Mouse (Mus musculus) CH12.LX (cell line): ENCODE data around the gene Brd3. TPM values are rescaled to one million over a fixed set of nuclear protein-coding genes. Genes with fewer than 3 reads are reported as not detected.

Experiments
- DNase-seq: peaks from one replicate; pipeline ENCODE4 v3.0.0-alpha.2; 2013; ENCODE audit errors: extremely low read depth
- H3K27ac ChIP-seq: 2 replicates; pipeline ENCODE4 v1.5.1; 2012; ENCODE audit warnings: low read depth, mild to moderate bottlenecking, control low read depth, moderate library complexity; ENCODE audit not compliant: insufficient read depth
- H3K27me3 ChIP-seq: replicated peaks from 2 replicates; pipeline ENCODE3; 2012; ENCODE audit warnings: inconsistent platforms
- H3K36me3 ChIP-seq, 2 experiments: replicated peaks in 1 of 2; 2 replicates each; pipeline versions ENCODE3 to v1.6.1; 2012; ENCODE audit warnings: inconsistent platforms in 1 of 2, low read length in 1 of 2, mild to moderate bottlenecking in 1 of 2, mixed read lengths in 1 of 2, moderate library complexity in 1 of 2; ENCODE audit not compliant: control insufficient read depth in 1 of 2, insufficient read depth in 1 of 2
- H3K4me1 ChIP-seq, 2 experiments: 2 replicates each; pipeline ENCODE4 v1.6.1; 2012; ENCODE audit warnings: inconsistent platforms in 1 of 2, moderate library complexity in 1 of 2; ENCODE audit not compliant: insufficient read depth in 2 of 2, control insufficient read depth in 1 of 2
- H3K4me2 ChIP-seq: 2 replicates; pipeline ENCODE4 v1.6.1; 2012; ENCODE audit warnings: low read depth, mild to moderate bottlenecking, control low read depth; ENCODE audit not compliant: poor library complexity, insufficient read depth, severe bottlenecking
- H3K4me3 ChIP-seq, 3 experiments: fragments of 150-350 bp in 1 of 3; sonication (generic) in 1 of 3; replicated peaks in 1 of 3; 2 replicates each; pipeline versions ENCODE3 to v1.5.1; 2011 to 2012; ENCODE audit warnings: low read depth in 2 of 3, low read length in 2 of 3, mild to moderate bottlenecking in 2 of 3, moderate library complexity in 2 of 3, control low read depth in 1 of 3, improper control_type of control experiment in 1 of 3, inconsistent platforms in 1 of 3, mixed read lengths in 1 of 3; ENCODE audit not compliant: poor library complexity in 1 of 3
- H3K79me2 ChIP-seq: replicated peaks from 2 replicates; pipeline ENCODE4 v1.6.1; 2012; ENCODE audit warnings: mild to moderate bottlenecking, moderate library complexity; ENCODE audit not compliant: control insufficient read depth, poor library complexity, insufficient read depth, severe bottlenecking; ENCODE audit errors: extremely low read depth
- H3K9ac ChIP-seq: 2 replicates; pipeline ENCODE4 v1.6.1; 2012; ENCODE audit warnings: low read depth, mild to moderate bottlenecking, control low read depth, moderate library complexity; ENCODE audit not compliant: insufficient read depth
- H3K9me3 ChIP-seq: replicated peaks from 2 replicates; pipeline ENCODE3; 2012; ENCODE audit warnings: low read length, inconsistent platforms, mixed read lengths
- BHLHE40 ChIP-seq: IDR thresholded peaks from 2 replicates; pipeline ENCODE4 v1.6.1; 2011; ENCODE audit warnings: mild to moderate bottlenecking, low read depth, low read length, improper control_type of control experiment
- CHD1 ChIP-seq: IDR thresholded peaks from 2 replicates; pipeline ENCODE4 v1.6.1; 2012; ENCODE audit warnings: low read depth, low read length, improper control_type of control experiment, inconsistent platforms
- CHD2 ChIP-seq: IDR thresholded peaks from 2 replicates; pipeline ENCODE4 v1.6.1; 2011; ENCODE audit warnings: low read length, improper control_type of control experiment
- CTCF ChIP-seq, 2 experiments: IDR thresholded peaks in 1 of 2; conservative IDR thresholded peaks in 1 of 2; 2 replicates each; pipeline ENCODE4 v1.5.1; 2011 to 2012; ENCODE audit warnings: low read depth in 2 of 2, low read length in 2 of 2, improper control_type of control experiment in 1 of 2, inconsistent platforms in 1 of 2, mild to moderate bottlenecking in 1 of 2, moderate library complexity in 1 of 2
- ELF1 ChIP-seq: IDR thresholded peaks from 2 replicates; pipeline ENCODE4 v1.6.1; 2014; ENCODE audit warnings: low read depth, mild to moderate bottlenecking, inconsistent platforms, low read length, improper control_type of control experiment
- EP300 ChIP-seq: IDR thresholded peaks from 2 replicates; pipeline ENCODE4 v1.6.1; 2011; ENCODE audit warnings: low read length, improper control_type of control experiment
- HCFC1 ChIP-seq: IDR thresholded peaks from 2 replicates; pipeline ENCODE4 v1.6.1; 2012; ENCODE audit warnings: low read depth, mild to moderate bottlenecking, inconsistent platforms, low read length, improper control_type of control experiment
- JUN ChIP-seq: IDR thresholded peaks from 2 replicates; pipeline ENCODE4 v1.6.1; 2011; ENCODE audit warnings: low read depth, mild to moderate bottlenecking, low read length, improper control_type of control experiment, moderate library complexity; ENCODE audit not compliant: insufficient read depth
- JUND ChIP-seq: conservative IDR thresholded peaks from 2 replicates; pipeline ENCODE4 v1.6.1; 2011; ENCODE audit warnings: low read depth, low read length, improper control_type of control experiment
- MAFK ChIP-seq: IDR thresholded peaks from 2 replicates; pipeline ENCODE4 v1.6.1; 2011; ENCODE audit warnings: low read length, improper control_type of control experiment; ENCODE audit not compliant: insufficient replicate concordance
- MAX ChIP-seq: IDR thresholded peaks from 2 replicates; pipeline ENCODE4 v1.6.1; 2011; ENCODE audit warnings: low read length, improper control_type of control experiment
- MAZ ChIP-seq: IDR thresholded peaks from 2 replicates; pipeline ENCODE4 v1.6.1; 2012; ENCODE audit warnings: low read depth, mild to moderate bottlenecking, inconsistent platforms, low read length, improper control_type of control experiment, moderate library complexity
- MEF2A ChIP-seq: IDR thresholded peaks from 2 replicates; pipeline ENCODE4 v1.6.1; 2014; ENCODE audit warnings: low read depth, mild to moderate bottlenecking, inconsistent platforms, low read length, improper control_type of control experiment, borderline replicate concordance
- MXI1 ChIP-seq: IDR thresholded peaks from 2 replicates; pipeline ENCODE4 v1.6.1; 2011; ENCODE audit warnings: mild to moderate bottlenecking, low read depth, low read length, improper control_type of control experiment
- MYC ChIP-seq: IDR thresholded peaks from 2 replicates; pipeline ENCODE4 v1.6.1; 2011; ENCODE audit warnings: low read depth, mild to moderate bottlenecking, improper control_type of control experiment, low read length
- NELFE ChIP-seq: IDR thresholded peaks from 2 replicates; pipeline ENCODE4 v1.6.1; 2011; ENCODE audit warnings: low read depth, low read length, improper control_type of control experiment
- NRF1 ChIP-seq: IDR thresholded peaks from 2 replicates; pipeline ENCODE4 v1.6.1; 2014; ENCODE audit warnings: low read depth, mild to moderate bottlenecking, inconsistent platforms, low read length, improper control_type of control experiment, moderate library complexity
- PAX5 ChIP-seq: IDR thresholded peaks from 2 replicates; pipeline ENCODE4 v1.6.1; 2012; ENCODE audit warnings: low read length, inconsistent platforms, mixed read lengths
- POLR2A ChIP-seq: IDR thresholded peaks from 2 replicates; pipeline ENCODE4 v1.6.1; 2011; ENCODE audit warnings: low read depth, mild to moderate bottlenecking, improper control_type of control experiment, low read length
- RAD21 ChIP-seq: IDR thresholded peaks from 2 replicates; pipeline ENCODE4 v1.6.1; 2011; ENCODE audit warnings: low read depth, mild to moderate bottlenecking, low read length, improper control_type of control experiment, moderate library complexity
- SIN3A ChIP-seq: IDR thresholded peaks from 2 replicates; pipeline ENCODE4 v1.6.1; 2012; ENCODE audit warnings: low read length, improper control_type of control experiment, inconsistent platforms
- TBP ChIP-seq: conservative IDR thresholded peaks from 2 replicates; pipeline ENCODE4 v1.6.1; 2011; ENCODE audit warnings: low read depth, low read length, improper control_type of control experiment
- TCF12 ChIP-seq: IDR thresholded peaks from 2 replicates; pipeline ENCODE4 v1.6.1; 2014; ENCODE audit warnings: low read depth, mild to moderate bottlenecking, inconsistent platforms, low read length, improper control_type of control experiment
- UBTF ChIP-seq: IDR thresholded peaks from 2 replicates; pipeline ENCODE4 v1.6.1; 2012; ENCODE audit warnings: low read depth, mild to moderate bottlenecking, inconsistent platforms, low read length, improper control_type of control experiment, moderate library complexity
- USF1 ChIP-seq: IDR thresholded peaks from 2 replicates; pipeline ENCODE4 v1.6.1; 2014; ENCODE audit warnings: low read depth, mild to moderate bottlenecking, inconsistent platforms, low read length, improper control_type of control experiment
- USF2 ChIP-seq: conservative IDR thresholded peaks from 2 replicates; pipeline ENCODE4 v1.6.1; 2011; ENCODE audit warnings: low read depth, low read length, improper control_type of control experiment
- ZC3H11A ChIP-seq: IDR thresholded peaks from 2 replicates; pipeline ENCODE4 v1.6.1; 2012; ENCODE audit warnings: low read depth, mild to moderate bottlenecking, inconsistent platforms, low read length, improper control_type of control experiment
- ZKSCAN1 ChIP-seq: IDR thresholded peaks from 2 replicates; pipeline ENCODE4 v1.6.1; 2012; ENCODE audit warnings: low read depth, inconsistent platforms, low read length, improper control_type of control experiment, borderline replicate concordance
- ZNF384 ChIP-seq: IDR thresholded peaks from 2 replicates; pipeline ENCODE4 v1.6.1; 2012; ENCODE audit warnings: low read depth, low read length, improper control_type of control experiment, inconsistent platforms
- dilution Hi-C: fragments of 300-500 bp; cut with MboI; formaldehyde crosslinking; loops from 2 replicates; pipeline ENCODE4 v1.14.3; 2020; ENCODE audit warnings: low sequenced_read_pairs; ENCODE audit not compliant: extremely low pct_unique_long_range_greater_than_20kb, extremely low pct_ligation_motif_present
- in situ Hi-C: fragments of 300-500 bp; cut with MboI; formaldehyde crosslinking; loops from 3 replicates; pipeline ENCODE4 v1.14.3; 2019; ENCODE audit warnings: low sequenced_read_pairs, low pct_ligation_motif_present, low pct_unique_long_range_greater_than_20kb, mixed read lengths
- polyA plus RNA-seq: library from polyadenylated mRNA; unstranded; fragments of >175 nt; gene quantifications from 2 replicates; pipeline ENCODE4 v1.2.1, GENCODE M21; 2012; ENCODE audit warnings: low read depth; ENCODE audit not compliant: insufficient read length
- total RNA-seq, 2 experiments: library from RNA; depleted of rRNA; stranded (reverse); fragments of 300-350 nt in 1 of 2; fragments of >200 nt in 1 of 2; gene quantifications; 2 replicates each; pipeline ENCODE4 v1.2.3; 2012 to 2014

Gene Brd3
- total and polyA plus RNA-seq, 3 experiments = 2.5 to 17.1 (median 6.6) TPM

DNA sequence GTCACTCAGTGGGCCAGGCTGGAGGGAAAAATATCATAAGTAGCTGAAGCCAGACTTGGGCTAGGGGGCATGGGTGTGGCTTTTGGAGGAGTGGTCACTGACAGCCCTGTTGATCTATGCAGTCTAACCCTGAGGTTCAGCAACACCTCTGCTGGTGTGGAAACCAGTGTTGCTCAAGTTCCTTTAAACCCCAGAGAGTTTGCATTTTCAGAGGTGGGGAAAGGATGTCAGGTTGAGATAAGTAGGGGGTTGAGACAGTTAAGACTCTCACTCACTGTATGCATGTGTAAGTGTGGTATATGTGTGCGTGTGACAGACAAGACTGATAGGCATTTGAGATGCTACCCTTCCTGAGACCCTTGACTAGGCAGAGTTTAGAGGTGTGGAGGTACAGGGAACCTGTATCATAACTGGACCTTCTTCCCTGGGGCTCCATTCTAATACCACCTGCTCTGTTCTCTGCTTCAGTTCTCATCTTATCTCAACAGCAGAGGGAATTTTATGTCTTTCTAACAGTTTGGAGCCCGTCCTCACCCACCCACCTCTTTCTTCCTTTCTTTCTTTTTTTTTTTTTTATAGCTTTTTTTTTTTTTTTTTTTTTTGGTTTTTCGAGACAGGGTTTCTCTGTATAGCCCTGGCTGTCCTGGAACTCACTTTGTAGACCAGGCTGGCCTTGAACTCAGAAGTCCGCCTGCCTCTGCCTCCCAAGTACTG is 20.0 kb downstream of the Brd3 start:
- no peak for DNase-seq
- Histone ChIP-seq H3K4me1 (peaks cover 0 to 1% of the 10 kb centered on the region in 2 experiments; a peak in 2 of 4 replicates), H3K9me3 (peaks cover 2% of the 10 kb centered on the region), H3K79me2 (no peaks in the 10 kb centered on the region), H3K9ac (no peak overlapping the region), H3K36me3 (no peaks in the 10 kb centered on the region), H3K4me3 (no peak overlapping the region), H3K27ac (no peak overlapping the region), H3K4me2 (no peak overlapping the region), H3K27me3 (no peaks in the 10 kb centered on the region)
- dilution Hi-C loops = no loop called here
- TF ChIP-seq RAD21 (no peak), SIN3A (no peak), BHLHE40 (no peak), JUN (no peak), MAFK (no peak), TBP (no peak), POLR2A (no peak), UBTF (no peak), NELFE (no peak), JUND (no peak), ZKSCAN1 (no peak), HCFC1 (no peak), CTCF (conservative IDR thresholded peaks at IDR 0.05 in 1 of 2, IDR thresholded peaks at IDR 0.05 in 1 of 2; ENCODE audit: low read depth in 2 of 2, low read length in 2 of 2) (no peak), CHD1 (no peak), PAX5 (no peak), USF1 (no peak), EP300 (no peak), CHD2 (no peak), MYC (no peak), USF2 (no peak)
- in situ Hi-C loops = no loop called here

DNA sequence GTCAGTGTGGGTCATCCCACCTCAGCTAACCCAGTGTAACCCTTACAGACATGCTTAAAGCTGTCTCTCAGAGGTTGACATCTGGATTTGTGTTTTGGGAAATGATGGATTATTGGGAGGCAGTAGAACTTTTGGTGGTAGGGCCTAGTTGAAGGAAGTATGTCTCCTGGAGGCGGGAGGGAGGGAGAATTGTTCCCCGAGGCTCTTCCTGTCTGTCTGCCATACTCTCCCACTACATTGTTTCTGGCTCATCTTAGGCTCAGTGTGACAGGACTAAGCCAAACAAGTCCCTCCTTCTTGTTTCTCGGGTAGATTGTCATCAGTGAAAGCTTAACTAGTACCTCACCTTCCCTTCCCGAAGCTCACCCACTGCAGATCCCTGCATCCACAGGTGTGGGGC is 20.7 kb downstream of the Brd3 start:
- Histone ChIP-seq H3K27ac (no peak overlapping the region), H3K9me3 (peaks cover 2% of the 10 kb centered on the region), H3K27me3 (no peaks in the 10 kb centered on the region), H3K36me3 (no peaks in the 10 kb centered on the region), H3K4me3 (no peak overlapping the region), H3K4me1 (no peaks in the 10 kb centered on the region), H3K79me2 (no peaks in the 10 kb centered on the region), H3K4me2 (no peak overlapping the region), H3K9ac (no peak overlapping the region)
- dilution Hi-C loops = no loop called here
- in situ Hi-C loops = no loop called here
- TF ChIP-seq NRF1 (no peak), ZC3H11A (no peak), USF2 (no peak), MEF2A (no peak), MXI1 (no peak), ZKSCAN1 (no peak), POLR2A (no peak), RAD21 (no peak), MAX (no peak), CHD1 (no peak), PAX5 (no peak), ELF1 (no peak), EP300 (no peak), ZNF384 (no peak), MYC (no peak), MAZ (no peak), TCF12 (no peak), TBP (no peak), BHLHE40 (no peak), JUN (no peak)
- DNase-seq = no peak
